Mouse (Mus musculus) myocyte (in vitro differentiated cells): ENCODE results near the gene Pdzd4. TPM values are rescaled to one million over a fixed set of nuclear protein-coding genes. Genes with fewer than 3 reads are reported as not detected.

Source experiments
- H3K27me3 ChIP-seq: one replicate; pipeline ENCODE4 v1.6.1; 2011; ENCODE audit not compliant: control insufficient read depth, insufficient read depth, insufficient read length
- H3K36me3 ChIP-seq: one replicate; pipeline ENCODE4 v1.6.1; 2011; ENCODE audit not compliant: control insufficient read depth, insufficient read depth
- H3K4me2 ChIP-seq: one replicate; pipeline ENCODE4 v1.6.1; 2011; ENCODE audit warnings: low read depth, control low read depth
- H3K4me3 ChIP-seq: one replicate; pipeline ENCODE4 v1.5.1; 2011; ENCODE audit warnings: mild to moderate bottlenecking, control low read depth, moderate library complexity
- H3K79me2 ChIP-seq: one replicate; pipeline ENCODE4 v1.6.1; 2011; ENCODE audit not compliant: control insufficient read depth, insufficient read depth
- H3ac ChIP-seq: one replicate; pipeline ENCODE4 v1.6.1; 2011; ENCODE audit not compliant: control insufficient read depth, insufficient read length
- CEBPB ChIP-seq: IDR thresholded peaks from 2 replicates; pipeline ENCODE4 v1.6.1; 2011; ENCODE audit warnings: mild to moderate bottlenecking, moderate library complexity; ENCODE audit not compliant: poor library complexity, insufficient read depth, severe bottlenecking
- E2F4 ChIP-seq: IDR thresholded peaks from one replicate; pipeline ENCODE4 v1.6.1; 2011; ENCODE audit warnings: mild to moderate bottlenecking, control low read depth, moderate library complexity; ENCODE audit not compliant: insufficient read depth
- MAX ChIP-seq: IDR thresholded peaks from one replicate; pipeline ENCODE4 v1.6.1; 2011; ENCODE audit warnings: low read depth, mild to moderate bottlenecking, control low read depth
- MYOD1 ChIP-seq, 3 experiments: IDR thresholded peaks; one replicate each; pipeline ENCODE4 v1.6.1; 2011; ENCODE audit warnings: control low read depth in 2 of 3, low read depth in 2 of 3, mild to moderate bottlenecking in 2 of 3, moderate library complexity in 1 of 3; ENCODE audit not compliant: insufficient read length in 2 of 3, control insufficient read depth in 1 of 3
- MYOG ChIP-seq, 3 experiments: IDR thresholded peaks; one replicate each; pipeline ENCODE4 v1.6.1; 2011; ENCODE audit warnings: control low read depth in 2 of 3, low read depth in 2 of 3, mild to moderate bottlenecking in 2 of 3; ENCODE audit not compliant: insufficient read length in 2 of 3, control insufficient read depth in 1 of 3, insufficient read depth in 1 of 3
- POLR2A ChIP-seq: IDR thresholded peaks from one replicate; pipeline ENCODE4 v1.6.1; 2011; ENCODE audit warnings: low read depth, mild to moderate bottlenecking, control low read depth, moderate library complexity; ENCODE audit not compliant: insufficient read length
- POLR2AphosphoS2 ChIP-seq: IDR thresholded peaks from one replicate; pipeline ENCODE4 v1.6.1; 2011; ENCODE audit warnings: low read depth, control low read depth; ENCODE audit not compliant: insufficient read length
- REST ChIP-seq: IDR thresholded peaks from one replicate; pipeline ENCODE4 v1.6.1; 2011; ENCODE audit warnings: mild to moderate bottlenecking, control low read depth, moderate library complexity; ENCODE audit not compliant: insufficient read depth, insufficient read length
- SRF ChIP-seq: IDR thresholded peaks from one replicate; pipeline ENCODE4 v1.6.1; 2011; ENCODE audit warnings: low read depth; ENCODE audit not compliant: control insufficient read depth, insufficient read length
- TCF12 ChIP-seq: IDR thresholded peaks from one replicate; pipeline ENCODE4 v1.6.1; 2011; ENCODE audit warnings: mild to moderate bottlenecking, control low read depth; ENCODE audit not compliant: poor library complexity, insufficient read depth, severe bottlenecking
- TCF3 ChIP-seq: IDR thresholded peaks from one replicate; pipeline ENCODE4 v1.6.1; 2011; ENCODE audit warnings: low read depth, control low read depth; ENCODE audit not compliant: insufficient read length
- USF1 ChIP-seq: IDR thresholded peaks from one replicate; pipeline ENCODE4 v1.6.1; 2011; ENCODE audit warnings: low read depth, mild to moderate bottlenecking, control low read depth, moderate library complexity
- polyA plus RNA-seq: library from polyadenylated mRNA; unstranded; fragments of >200 nt; fragmentation: generic; extraction: Trizol; gene quantifications from one replicate; pipeline ENCODE4 v1.2.1, GENCODE M21; 2012; ENCODE audit warnings: missing spikeins

Gene Pdzd4
- polyA plus RNA-seq, 1 experiment: 0.25 TPM

DNA sequence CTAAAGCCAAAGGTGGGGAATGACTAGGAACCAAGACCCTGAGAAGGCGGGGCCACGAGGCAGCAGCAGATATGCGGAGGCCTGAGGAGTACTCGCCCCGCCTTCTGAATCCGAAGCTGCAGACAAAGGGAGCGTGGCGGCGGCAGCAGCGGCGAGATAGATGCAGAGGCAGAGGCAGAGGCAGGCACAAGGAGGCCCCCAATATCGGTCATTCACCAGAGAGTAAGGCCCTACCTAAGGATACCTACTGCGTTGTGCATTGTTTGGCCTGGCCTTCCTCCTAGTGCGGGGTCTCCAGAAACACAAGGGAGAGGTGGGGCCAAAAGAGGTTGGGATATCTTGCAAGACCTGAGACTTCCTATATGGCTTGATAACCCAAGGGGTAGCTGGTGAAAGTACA lies 9.7 kb downstream of the Pdzd4 start:
- no peaks in the 10 kb centered on the region for H3K36me3 ChIP-seq
- H3ac ChIP-seq: no peak overlapping the region
- no peak overlapping the region for H3K4me3 ChIP-seq
- peaks cover 7% of the 10 kb centered on the region for H3K27me3 ChIP-seq
- H3K4me2 ChIP-seq: no peak overlapping the region
- no peaks in the 10 kb centered on the region for H3K79me2 ChIP-seq
- TF ChIP-seq MYOG (IDR thresholded peaks at IDR 0.05; ENCODE audit: control insufficient read depth in 1 of 3, insufficient read depth in 1 of 3, insufficient read length in 2 of 3, low read depth in 2 of 3) (no peak), TCF3 (no peak), REST (no peak), E2F4 (no peak), POLR2A (no peak), CEBPB (no peak), POLR2AphosphoS2 (no peak)

DNA sequence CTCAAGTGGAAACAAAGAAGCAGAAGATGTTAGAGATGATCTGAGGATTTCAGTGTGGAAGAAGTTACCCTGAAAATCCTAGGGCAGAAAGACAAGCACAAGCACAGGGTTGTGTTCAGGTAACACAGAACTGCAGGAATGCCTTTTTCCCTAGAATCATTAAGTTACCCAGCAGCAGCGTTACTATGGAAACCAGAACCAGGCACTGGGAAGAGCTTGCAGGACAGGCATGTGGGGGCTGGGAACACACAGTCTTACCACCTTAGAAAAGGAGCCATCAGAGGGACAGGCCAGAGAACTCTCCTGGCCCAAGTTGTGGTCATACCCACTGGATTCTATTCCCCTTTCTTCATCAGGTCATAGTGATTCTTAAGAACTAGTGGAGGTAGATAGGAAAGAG lies 19.0 kb downstream of the Pdzd4 start:
- Histone ChIP-seq H3K27me3 (no peaks in the 10 kb centered on the region), H3ac (no peak overlapping the region), H3K36me3 (no peaks in the 10 kb centered on the region), H3K4me2 (no peak overlapping the region), H3K79me2 (no peaks in the 10 kb centered on the region), H3K4me3 (no peak overlapping the region)
- TF ChIP-seq POLR2A: no peak
- no peak for TF ChIP-seq MYOD1 (IDR thresholded peaks at IDR 0.05; ENCODE audit: control insufficient read depth in 1 of 3, insufficient read length in 2 of 3, low read depth in 2 of 3)
- no peak for TF ChIP-seq SRF
- TF ChIP-seq TCF3: no peak
- no peak for TF ChIP-seq MYOG (IDR thresholded peaks at IDR 0.05; ENCODE audit: control insufficient read depth in 1 of 3, insufficient read depth in 1 of 3, insufficient read length in 2 of 3, low read depth in 2 of 3)
- no peak for TF ChIP-seq REST
- no peak for TF ChIP-seq CEBPB
- TF ChIP-seq USF1: no peak
- TF ChIP-seq MAX: no peak
- TF ChIP-seq TCF12: no peak
- TF ChIP-seq E2F4: no peak
- TF ChIP-seq POLR2AphosphoS2: no peak

DNA sequence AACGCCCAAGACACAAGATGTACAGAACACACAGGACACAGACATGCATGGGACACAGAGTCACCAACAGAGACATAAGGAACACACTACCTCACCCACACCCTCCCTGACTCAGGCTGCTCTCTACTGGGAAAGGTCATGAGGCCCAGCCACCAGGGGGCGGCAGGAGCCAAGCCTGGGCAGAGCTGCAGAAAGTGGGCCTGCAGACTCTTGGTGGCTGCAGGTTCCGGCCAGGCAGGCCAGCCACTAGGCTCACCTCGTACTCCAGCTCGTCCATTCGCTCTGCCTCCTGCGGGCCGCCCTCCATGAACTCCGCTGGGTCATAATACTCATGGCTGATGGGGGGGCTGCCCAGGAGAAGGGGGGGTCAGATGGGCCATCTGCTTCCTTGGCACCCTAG lies 26.3 kb downstream of the Pdzd4 start:
- Histone ChIP-seq H3K79me2 (no peaks in the 10 kb centered on the region), H3K4me3 (no peak overlapping the region), H3K4me2 (no peak overlapping the region), H3ac (no peak overlapping the region), H3K27me3 (no peaks in the 10 kb centered on the region), H3K36me3 (no peaks in the 10 kb centered on the region)
- TF ChIP-seq E2F4 (no peak), POLR2A (no peak), MYOD1 (IDR thresholded peaks at IDR 0.05; ENCODE audit: control insufficient read depth in 1 of 3, insufficient read length in 2 of 3, low read depth in 2 of 3) (no peak), SRF (no peak), MAX (no peak), REST (no peak), TCF3 (no peak), USF1 (no peak), MYOG (IDR thresholded peaks at IDR 0.05; ENCODE audit: control insufficient read depth in 1 of 3, insufficient read depth in 1 of 3, insufficient read length in 2 of 3, low read depth in 2 of 3) (no peak), TCF12 (no peak), CEBPB (no peak), POLR2AphosphoS2 (no peak)

DNA sequence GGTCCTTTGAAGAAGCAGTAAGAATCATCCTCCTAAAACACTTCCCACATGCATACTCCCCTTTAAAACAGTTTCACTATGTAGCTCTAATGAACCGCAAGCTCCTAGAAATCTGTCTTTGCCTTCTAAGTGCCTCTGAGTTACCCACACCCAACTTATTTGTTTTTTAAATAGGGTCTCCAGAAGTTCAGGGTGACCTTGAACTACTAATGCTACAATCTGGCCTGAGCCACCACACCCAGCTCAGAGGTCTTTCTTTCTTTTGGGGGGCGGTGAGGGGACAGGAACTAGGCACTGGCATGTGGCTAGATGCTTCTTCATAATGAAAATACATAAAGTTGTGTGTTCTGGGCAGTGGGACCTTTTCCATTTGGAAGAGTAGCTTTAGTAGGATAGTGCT lies 27.3 kb downstream of the Pdzd4 start:
- no peaks in the 10 kb centered on the region for H3K36me3 ChIP-seq
- H3K4me2 ChIP-seq: no peak overlapping the region
- H3K79me2 ChIP-seq: no peaks in the 10 kb centered on the region
- H3K4me3 ChIP-seq: no peak overlapping the region
- no peak for TF ChIP-seq POLR2AphosphoS2
- TF ChIP-seq MAX: no peak
- TF ChIP-seq MYOD1 (IDR thresholded peaks at IDR 0.05; ENCODE audit: control insufficient read depth in 1 of 3, insufficient read length in 2 of 3, low read depth in 2 of 3): no peak
- no peak for TF ChIP-seq POLR2A
- no peak for TF ChIP-seq MYOG (IDR thresholded peaks at IDR 0.05; ENCODE audit: control insufficient read depth in 1 of 3, insufficient read depth in 1 of 3, insufficient read length in 2 of 3, low read depth in 2 of 3)
- TF ChIP-seq USF1: no peak
- no peak for TF ChIP-seq TCF12
- TF ChIP-seq E2F4: no peak
- TF ChIP-seq SRF: no peak
- no peak for TF ChIP-seq CEBPB
- no peak for TF ChIP-seq TCF3
- TF ChIP-seq REST: no peak
- no peak overlapping the region for H3ac ChIP-seq
- no peaks in the 10 kb centered on the region for H3K27me3 ChIP-seq

DNA sequence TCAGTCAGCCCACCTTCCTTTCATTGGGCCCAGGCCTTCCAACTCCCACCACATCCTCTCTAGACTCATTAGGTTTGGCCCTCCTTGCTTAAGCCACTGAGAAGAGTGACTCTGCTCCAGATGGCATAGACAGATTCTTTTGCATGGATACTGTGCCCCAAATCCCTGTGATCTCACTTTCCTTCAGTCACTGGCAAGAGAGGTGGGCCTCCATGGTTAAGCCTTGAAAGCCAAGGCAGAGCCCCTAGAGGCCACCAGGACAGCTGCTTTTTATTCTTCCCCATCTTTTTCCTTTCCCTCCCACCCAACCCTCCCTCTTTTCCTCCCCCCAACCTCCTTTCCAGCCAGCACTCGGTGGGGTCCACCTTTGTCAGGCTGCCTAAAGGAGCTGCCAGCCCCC lies 31.3 kb downstream of the Pdzd4 start:
- H3K27me3 ChIP-seq: no peaks in the 10 kb centered on the region
- TF ChIP-seq SRF: no peak
- no peak for TF ChIP-seq TCF12
- TF ChIP-seq REST: no peak
- no peak for TF ChIP-seq POLR2A
- no peak for TF ChIP-seq MAX
- no peak for TF ChIP-seq USF1
- TF ChIP-seq MYOD1 (IDR thresholded peaks at IDR 0.05; ENCODE audit: control insufficient read depth in 1 of 3, insufficient read length in 2 of 3, low read depth in 2 of 3): no peak
- TF ChIP-seq CEBPB: no peak
- TF ChIP-seq POLR2AphosphoS2: no peak
- no peak for TF ChIP-seq TCF3
- no peak for TF ChIP-seq MYOG (IDR thresholded peaks at IDR 0.05; ENCODE audit: control insufficient read depth in 1 of 3, insufficient read depth in 1 of 3, insufficient read length in 2 of 3, low read depth in 2 of 3)
- TF ChIP-seq E2F4: no peak

More for the DNA sequence above, 31.3 kb downstream of the Pdzd4 start:
- Histone ChIP-seq H3K36me3 (no peaks in the 10 kb centered on the region), H3ac (no peak overlapping the region), H3K79me2 (peaks cover 4% of the 10 kb centered on the region), H3K4me3 (no peak overlapping the region), H3K4me2 (no peak overlapping the region)
